Mouse (Mus musculus) E14TG2a.4 (cell line): ENCODE measurements around the gene Akap2.

Experiments
- CTCF ChIP-seq: conservative IDR thresholded peaks from 2 replicates; pipeline ENCODE4 v1.5.1; 2014; ENCODE audit warnings: low read length
- NANOG ChIP-seq: IDR thresholded peaks from 2 replicates; pipeline ENCODE4 v1.6.1; 2014; ENCODE audit warnings: borderline replicate concordance, low read length, mixed read lengths
- POU5F1 ChIP-seq: IDR thresholded peaks from 2 replicates; pipeline ENCODE4 v1.6.1; 2014; ENCODE audit warnings: low read length, borderline replicate concordance

DNA sequence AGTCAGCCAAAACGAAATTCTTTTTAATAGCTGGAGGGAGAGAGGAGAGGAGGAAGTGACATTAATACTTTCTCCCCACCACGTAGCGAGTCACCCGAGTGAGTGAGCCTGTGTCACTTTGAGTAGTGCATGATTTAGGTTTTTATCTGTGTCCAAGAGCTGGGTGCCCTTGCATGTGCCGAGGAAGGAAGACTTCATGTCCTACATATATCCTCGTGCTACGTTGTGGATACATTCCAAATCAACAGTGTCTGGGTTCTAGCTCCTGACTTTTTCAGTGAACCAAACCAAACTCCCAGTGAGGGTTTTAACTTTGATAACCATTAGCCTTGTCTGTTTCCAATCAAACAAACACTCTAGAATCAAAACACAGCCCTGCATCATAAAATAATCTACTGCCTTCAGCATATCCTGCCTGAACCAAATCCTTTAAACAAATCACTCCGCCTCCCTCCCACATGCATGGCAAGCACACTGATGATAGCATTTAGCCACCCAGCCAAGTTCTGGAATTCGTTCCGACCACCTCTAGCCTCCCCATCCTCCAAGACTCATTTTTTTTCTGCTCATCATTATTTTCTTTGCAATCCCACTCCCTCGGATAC, 26.0 kb downstream of the Akap2 start:
- TF ChIP-seq CTCF (no peak), NANOG (no peak), POU5F1 (no peak)
